Mouse (Mus musculus): ENCODE data around the gene Dagla.

The Dagla gene

GRCm38 (mm10) chr19:10239975-10240653, 64.6 kb downstream of the Dagla start:
- in situ Hi-C loops (cut with MboI, MseI): no loop called here

- in situ Hi-C loops (cut with MboI, MseI): no loop called here
Observed at GRCm38 (mm10) chr19:10239419-10239818, 65.3 kb downstream of the Dagla start.

- in situ Hi-C loops (cut with MboI, MseI): no loop called here
Observed at GRCm38 (mm10) chr19:10238477-10238876, 66.2 kb downstream of the Dagla start.

GRCm38 (mm10) chr19:10235784-10236565, 68.7 kb downstream of the Dagla start:
- in situ Hi-C loops (cut with MboI, MseI): no loop called here

GRCm38 (mm10) chr19:10232327-10233017, 72.2 kb downstream of the Dagla start:
- in situ Hi-C loops (cut with MboI, MseI): no loop called here

- in situ Hi-C loops (cut with MboI, MseI): no loop called here
Observed at GRCm38 (mm10) chr19:10231871-10232270, 72.8 kb downstream of the Dagla start.

- in situ Hi-C loops (cut with MboI, MseI): no loop called here
Observed at GRCm38 (mm10) chr19:10231016-10231415, 73.7 kb downstream of the Dagla start.

- in situ Hi-C loops (cut with MboI, MseI): no loop called here
Observed at GRCm38 (mm10) chr19:10225767-10226166, 78.9 kb downstream of the Dagla start.

GRCm38 (mm10) chr19:10224637-10225453, 79.8 kb downstream of the Dagla start:
- in situ Hi-C loops (cut with MboI, MseI): no loop called here

- in situ Hi-C loops (cut with MboI, MseI): no loop called here
Observed at GRCm38 (mm10) chr19:10223561-10223960, 81.1 kb downstream of the Dagla start.

- in situ Hi-C loops (cut with MboI, MseI): no loop called here
Observed at GRCm38 (mm10) chr19:10222656-10223055, 82.0 kb downstream of the Dagla start.

- in situ Hi-C loops (cut with MboI, MseI): no loop called here
Observed at GRCm38 (mm10) chr19:10221585-10221984, 83.1 kb downstream of the Dagla start.

GRCm38 (mm10) chr19:10219593-10219992, 85.1 kb downstream of the Dagla start:
- in situ Hi-C loops (cut with MboI, MseI): no loop called here

- in situ Hi-C loops (cut with MboI, MseI): no loop called here
Observed at GRCm38 (mm10) chr19:10219108-10219507, 85.6 kb downstream of the Dagla start.

GRCm38 (mm10) chr19:10216101-10216500, 88.6 kb downstream of the Dagla start:
- in situ Hi-C loops (cut with MboI, MseI): no loop called here

GRCm38 (mm10) chr19:10213796-10214471, 90.7 kb downstream of the Dagla start:
- in situ Hi-C loops (cut with MboI, MseI): no loop called here

GRCm38 (mm10) chr19:10210885-10211284, 93.8 kb downstream of the Dagla start:
- in situ Hi-C loops (cut with MboI, MseI): no loop called here

- in situ Hi-C loops (cut with MboI, MseI): loop anchor here in 1 of 2 experiments (5.0 kb wide), 1 partner anchor 312 kb away; the partner anchor contains the start of gene Incenp
Observed at GRCm38 (mm10) chr19:10208851-10209250, 95.8 kb downstream of the Dagla start.

GRCm38 (mm10) chr19:10205051-10205450, 99.6 kb downstream of the Dagla start:
- in situ Hi-C loops (cut with MboI, MseI): loop anchor here in 1 of 2 experiments (5.0 kb wide), 1 partner anchor 308 kb away; the partner anchor contains the start of gene Incenp

GRCm38 (mm10) chr19:10204616-10205001, 100.1 kb downstream of the Dagla start:
- in situ Hi-C loops (cut with MboI, MseI): loop anchor here in 1 of 2 experiments (5.0 kb wide), 1 partner anchor 307 kb away; the partner anchor contains the start of gene Incenp
